Mouse (Mus musculus): ENCODE measurements around the gene Atp1a2.

DNA sequence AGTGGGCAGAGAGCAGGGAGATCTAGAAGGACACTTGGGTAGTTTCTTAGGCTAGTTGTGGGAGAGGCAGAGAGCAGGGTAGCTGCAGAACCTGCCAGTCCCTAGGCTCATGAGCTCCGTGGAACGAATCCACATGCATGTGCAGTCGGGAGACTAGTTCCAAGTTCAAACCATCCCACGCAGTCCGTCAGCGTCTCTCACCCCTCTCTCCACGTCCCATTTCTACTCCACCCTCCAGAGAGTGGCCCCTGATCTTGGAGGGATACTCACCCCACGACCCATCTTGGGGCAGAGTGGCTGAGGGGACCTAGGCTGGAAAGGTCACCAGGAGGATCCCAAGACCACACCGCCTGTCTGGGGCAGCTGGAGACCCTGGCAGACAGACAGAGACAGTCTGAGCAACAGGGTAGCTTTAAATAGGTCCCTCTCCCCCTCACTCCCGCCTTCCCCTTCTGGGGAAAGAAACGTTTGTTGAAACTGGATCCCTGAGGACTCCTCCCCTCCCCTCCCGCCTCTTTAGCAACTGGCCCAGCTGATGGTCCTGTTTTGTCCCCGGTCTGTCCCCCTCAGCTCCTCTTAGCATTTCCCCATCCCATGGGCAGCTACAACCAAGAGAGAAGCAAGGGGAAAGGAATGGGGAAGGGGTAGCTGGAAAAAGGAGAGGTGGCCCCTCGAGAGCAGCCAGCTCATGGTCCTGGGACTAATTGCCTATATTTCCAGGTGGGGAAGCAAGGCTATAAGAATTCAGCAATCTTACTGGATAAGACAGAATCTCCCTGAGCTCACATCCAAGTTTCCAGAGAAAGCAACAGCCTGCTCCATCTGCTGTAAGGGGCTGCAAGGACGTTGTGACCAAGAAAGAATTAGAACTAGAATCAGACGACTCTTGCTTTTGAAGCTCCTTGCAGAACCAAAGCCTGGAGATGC is at the start of gene Atp1a2:
- no peak for TF ChIP-seq BHLHE40 (IDR thresholded peaks at IDR 0.05; ENCODE audit: low read depth, low read length)
- TF ChIP-seq CTCF (conservative IDR thresholded peaks at IDR 0.05 in 1 of 2, IDR thresholded peaks at IDR 0.05 in 1 of 2; ENCODE audit: low read depth in 2 of 2, low read length in 2 of 2), result no peak
- no peak for TF ChIP-seq POLR2A (IDR thresholded peaks at IDR 0.05; ENCODE audit: low read depth, low read length)
- no peak for TF ChIP-seq IRF4 (IDR thresholded peaks at IDR 0.05; ENCODE audit: low read depth, low read length)
- TF ChIP-seq ZNF384 (IDR thresholded peaks at IDR 0.05; ENCODE audit: low read depth, low read length), result no peak
- TF ChIP-seq NRF1 (IDR thresholded peaks at IDR 0.05; ENCODE audit: low read depth, low read length), result no peak
- no peak for TF ChIP-seq RAD21 (IDR thresholded peaks at IDR 0.05; ENCODE audit: low read depth, low read length)
- TF ChIP-seq GABPA (IDR thresholded peaks at IDR 0.05; ENCODE audit: insufficient replicate concordance, low read depth, low read length), result no peak
- TF ChIP-seq ELF1 (IDR thresholded peaks at IDR 0.05; ENCODE audit: low read depth, low read length), result no peak
- TF ChIP-seq PAX5 (IDR thresholded peaks at IDR 0.05; ENCODE audit: low read length), result no peak
- TF ChIP-seq EP300 (IDR thresholded peaks at IDR 0.05; ENCODE audit: low read length), result no peak
- TF ChIP-seq E2F4 (IDR thresholded peaks at IDR 0.05; ENCODE audit: insufficient replicate concordance, low read depth, low read length), result no peak
- TF ChIP-seq KAT2A (IDR thresholded peaks at IDR 0.05; ENCODE audit: insufficient replicate concordance, low read length), result no peak

All from CH12.LX (cell line).